Mouse (Mus musculus) bone marrow, adult 2 months (tissue): ENCODE data around the gene Olfr66.

ENCODE experiments used
- CTCF ChIP-seq: fragments of 200-500 bp; IDR thresholded peaks from 2 replicates; pipeline ENCODE4 v1.5.1; 2011; ENCODE audit warnings: low read length, control low read depth; ENCODE audit not compliant: control insufficient read depth, insufficient read depth
- POLR2A ChIP-seq: fragments of 200-500 bp; IDR thresholded peaks from 2 replicates; pipeline ENCODE4 v1.6.1; 2011; ENCODE audit warnings: low read depth, mild to moderate bottlenecking, control low read depth, low read length, borderline replicate concordance; ENCODE audit not compliant: control insufficient read depth

GRCm38 (mm10) chr7:103877093-103877492, 9.0 kb downstream of the Olfr66 start:
- no peak for TF ChIP-seq POLR2A
- TF ChIP-seq CTCF: no peak
